ENCODE assay signal across 23 mouse cellular contexts in genomic region chr13:99816666-99817065, GRCm38 (mm10).
"Had no signal": no experiment of that assay in that cellular context is flagged by ENCODE, and none has a peak within 500 bp of the region (broad histone marks: within the 10 kb centered on the region; RNA-seq: fewer than 3 reads in every experiment).

No protein-coding gene starts in this region.

- ATAC-seq: intestine, embryonic 15.5 days; liver, embryonic 12.5 days; midbrain, embryonic 13.5 days had no signal

- H3K9me3 ChIP-seq: intestine, embryonic 15.5 days; kidney, embryonic 15.5 days; limb, embryonic 12.5 days; liver, embryonic 12.5 days; liver, embryonic 15.5 days; megakaryocyte, embryonic 14.5 days; midbrain, embryonic 10.5 days; midbrain, embryonic 13.5 days; neural tube, embryonic 13.5 days; stomach, embryonic 15.5 days had no signal

- H3K9ac ChIP-seq: intestine, embryonic 15.5 days; kidney, embryonic 15.5 days; limb, embryonic 12.5 days; liver, embryonic 12.5 days; liver, embryonic 15.5 days; midbrain, embryonic 13.5 days; neural tube, embryonic 13.5 days; stomach, embryonic 15.5 days had no signal

- H3K4me3 ChIP-seq: intestine, embryonic 15.5 days; kidney, embryonic 15.5 days; left cerebral cortex, adult 2 months; limb, embryonic 12.5 days; liver, embryonic 12.5 days; liver, embryonic 15.5 days; megakaryocyte, embryonic 14.5 days; midbrain, embryonic 10.5 days; midbrain, embryonic 13.5 days; neural tube, embryonic 13.5 days; stomach, embryonic 15.5 days had no signal

- H3K27me3 ChIP-seq: intestine, embryonic 15.5 days; kidney, embryonic 15.5 days; limb, embryonic 12.5 days; liver, embryonic 12.5 days; liver, embryonic 15.5 days; megakaryocyte, embryonic 14.5 days; midbrain, embryonic 13.5 days; neural tube, embryonic 13.5 days; stomach, embryonic 15.5 days had no signal

- H3K4me2 ChIP-seq: intestine, embryonic 15.5 days; kidney, embryonic 15.5 days; limb, embryonic 12.5 days; liver, embryonic 12.5 days; liver, embryonic 15.5 days; midbrain, embryonic 13.5 days; neural tube, embryonic 13.5 days; stomach, embryonic 15.5 days had no signal

- DNase-seq: kidney, adult 11 months; kidney, adult 8-10 months; kidney, postnatal 10 days; kidney, postnatal 36 days; layer of hippocampus, adult 9-11 months; liver; lung, adult 18-20 months; retina, postnatal 1 day; right cerebral cortex, postnatal 25 days; spleen, adult 18-20 months; thymus, postnatal 25 days had no signal

- H3K4me1 ChIP-seq: intestine, embryonic 15.5 days; limb, embryonic 12.5 days; liver, embryonic 12.5 days; liver, embryonic 15.5 days; megakaryocyte, embryonic 14.5 days; stomach, embryonic 15.5 days had no signal

- H3K27ac ChIP-seq: intestine, embryonic 15.5 days; kidney, embryonic 15.5 days; left cerebral cortex, adult 2 months; limb, embryonic 12.5 days; liver, embryonic 12.5 days; liver, embryonic 15.5 days; macrophage; midbrain, embryonic 10.5 days; midbrain, embryonic 13.5 days; neural tube, embryonic 13.5 days; stomach, embryonic 15.5 days had no signal

- H3K36me3 ChIP-seq: intestine, embryonic 15.5 days; kidney, embryonic 15.5 days; limb, embryonic 12.5 days; liver, embryonic 12.5 days; liver, embryonic 15.5 days; midbrain, embryonic 10.5 days; midbrain, embryonic 13.5 days; neural tube, embryonic 13.5 days; stomach, embryonic 15.5 days had no signal
